Mouse (Mus musculus) spleen, postnatal 36 days (tissue): ENCODE measurements at regions not wholly inside any gene's neighbourhood (a gene's known extent, or its start where the extent isn't known, plus 50 kb on each side); places are given as distances from the start of the nearest gene placed in this dataset.

Experiments used
- DNase-seq, 2 experiments: peaks; one replicate each; pipeline ENCODE4 v3.0.0; 2022; ENCODE audit warnings: low spot score in 2 of 2, mixed read lengths in 1 of 2

GRCm38 (mm10) chr2:48619042-48619441 lies 194.9 kb upstream of the Acvr2a start:
- no peak for DNase-seq

DNA sequence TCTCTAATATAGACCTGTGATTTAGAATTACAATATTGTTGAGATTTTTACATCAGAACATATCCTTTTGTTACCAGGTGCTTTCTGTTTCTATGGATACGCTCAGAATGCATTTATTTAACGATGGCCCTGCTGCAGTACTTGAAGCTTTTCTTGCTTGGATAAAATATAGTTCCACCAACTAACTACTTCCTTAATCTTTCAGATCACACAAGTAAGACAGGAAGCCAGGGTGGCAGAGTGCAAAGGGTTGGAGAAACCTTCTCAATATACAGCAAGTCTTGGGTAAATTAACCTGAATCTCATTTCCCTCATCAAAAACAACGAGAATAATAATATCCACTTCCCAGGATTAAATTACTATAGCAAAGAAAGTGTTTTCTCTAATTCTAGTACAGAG lies 193.1 kb upstream of the Acvr2a start:
- DNase-seq: no peak

- DNase-seq: no peak
Measured at GRCm38 (mm10) chr2:48622316-48622715, 191.6 kb upstream of the Acvr2a start.

- DNase-seq: no peak
Measured at GRCm38 (mm10) chr2:48624040-48624439, 189.9 kb upstream of the Acvr2a start.

DNA sequence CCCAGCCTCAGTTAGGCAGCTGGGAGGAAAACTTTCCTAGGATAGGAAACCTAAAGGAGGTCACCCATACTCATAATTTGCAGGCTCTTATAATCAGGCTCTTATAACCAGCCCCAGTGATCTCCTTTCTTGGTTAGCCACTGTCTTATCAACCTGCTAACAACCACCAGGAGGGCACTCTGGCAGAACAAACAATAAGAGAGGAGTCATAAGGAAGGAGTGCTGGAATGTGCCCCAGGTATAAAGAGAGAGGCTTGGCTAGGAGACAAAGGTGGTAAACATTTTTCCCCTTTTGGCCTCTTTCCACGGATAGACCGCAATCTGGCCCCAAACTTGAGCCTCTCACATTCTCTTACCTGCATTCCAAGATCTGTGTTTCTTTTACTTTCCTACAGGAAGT lies 189.4 kb upstream of the Acvr2a start:
- DNase-seq: no peak

GRCm38 (mm10) chr2:48627011-48627410 lies 186.9 kb upstream of the Acvr2a start:
- DNase-seq: no peak

GRCm38 (mm10) chr2:48629106-48630050 lies 184.5 kb upstream of the Acvr2a start:
- no peak for DNase-seq

DNA sequence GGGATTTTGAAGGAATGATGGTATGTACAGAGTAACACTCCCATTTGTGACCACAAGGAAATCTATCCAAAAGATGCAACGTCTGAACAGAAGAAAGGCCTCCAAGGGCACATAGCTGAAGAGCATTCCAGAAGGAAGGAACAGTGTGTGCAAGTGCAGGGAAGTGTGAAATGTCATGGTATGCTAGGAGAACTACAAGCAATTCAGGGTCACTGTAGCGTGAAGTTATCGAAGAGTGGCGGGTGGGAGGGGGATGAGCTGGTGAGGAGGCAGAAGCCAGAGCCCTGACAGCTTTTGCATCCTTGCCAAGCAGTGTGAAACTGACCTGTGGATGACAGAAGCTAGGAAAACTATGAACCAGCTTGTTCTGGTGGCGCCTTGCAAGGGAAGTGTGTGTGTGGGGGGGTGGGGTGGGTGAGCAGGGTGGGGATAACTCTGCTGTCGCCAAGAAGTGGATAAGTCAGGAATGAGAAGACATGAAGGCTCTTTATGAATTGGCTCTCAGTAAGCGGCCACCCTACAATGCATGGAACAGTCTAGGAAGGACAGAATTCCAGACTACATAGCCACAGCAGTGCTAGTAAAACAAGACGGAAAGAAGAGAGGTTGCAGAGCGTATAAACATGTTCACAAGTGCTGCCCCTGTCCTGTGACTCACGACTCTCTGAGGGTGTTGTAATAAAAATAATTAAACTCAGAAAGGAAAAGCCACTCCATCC lies 179.3 kb upstream of the Acvr2a start:
- DNase-seq: no peak

- no peak for DNase-seq
Measured at GRCm38 (mm10) chr2:48636108-48636507, 177.8 kb upstream of the Acvr2a start.

DNA sequence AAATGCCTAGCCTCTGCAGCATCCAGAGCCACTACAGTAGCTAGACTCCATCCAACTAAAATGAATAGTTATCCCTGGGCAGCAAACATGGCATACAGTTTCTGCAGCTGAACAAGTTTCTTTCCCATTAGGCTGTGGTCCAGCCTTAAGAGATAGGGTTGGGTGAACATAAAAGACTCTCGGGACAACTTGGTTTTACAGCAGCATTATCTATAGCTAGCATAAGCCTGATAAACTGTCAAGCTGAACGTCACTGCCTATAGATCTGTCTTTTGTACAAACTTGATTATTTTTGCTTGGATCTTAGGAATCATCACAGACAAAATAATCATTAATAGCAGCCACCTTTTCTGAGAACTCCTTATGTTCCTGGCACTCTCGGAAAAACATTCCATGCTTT lies 169.8 kb upstream of the Acvr2a start:
- no peak for DNase-seq

DNA sequence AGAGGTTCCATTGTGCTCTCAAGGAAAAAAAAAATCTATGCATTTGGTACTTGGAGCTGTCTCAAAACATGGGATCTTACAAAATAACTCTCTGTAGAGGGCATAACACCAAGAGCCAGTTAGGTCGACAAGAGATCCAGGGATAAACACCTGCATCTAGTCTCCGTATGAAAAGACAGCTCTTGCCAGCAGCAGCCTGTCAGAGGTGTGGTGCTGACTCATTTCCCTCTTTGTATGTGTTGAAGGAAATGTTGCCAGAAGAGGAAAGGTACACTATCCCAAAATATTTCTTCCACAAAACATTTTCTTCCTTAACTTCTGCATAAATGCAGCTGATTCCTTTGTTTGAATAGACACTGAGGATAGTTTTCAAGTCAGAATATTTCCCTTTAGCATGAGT lies 163.6 kb upstream of the Acvr2a start:
- no peak for DNase-seq

GRCm38 (mm10) chr2:48661222-48661621 lies 152.7 kb upstream of the Acvr2a start:
- no peak for DNase-seq

- no peak for DNase-seq
Measured at GRCm38 (mm10) chr2:48665103-48665502, 148.8 kb upstream of the Acvr2a start.

- no peak for DNase-seq
Measured at GRCm38 (mm10) chr2:48689098-48689497, 124.8 kb upstream of the Acvr2a start.

DNA sequence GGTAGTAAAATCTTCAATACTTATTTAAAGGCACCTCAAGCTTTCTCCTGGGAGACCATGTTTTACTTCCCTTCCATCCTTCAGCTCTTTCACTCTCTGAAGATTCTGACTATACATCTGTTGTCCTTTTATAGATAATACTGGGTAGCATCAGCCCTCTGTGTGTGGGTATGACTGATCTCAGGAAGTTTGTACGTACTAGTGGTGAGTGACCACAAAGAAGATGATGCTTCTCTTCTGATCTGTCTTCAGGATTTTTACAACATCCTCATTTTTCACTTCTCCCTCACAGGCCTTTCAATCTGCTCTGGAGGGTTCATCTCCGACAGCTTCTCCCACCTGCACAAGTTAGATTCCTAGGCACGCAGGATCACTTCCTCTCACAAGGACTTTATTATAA lies 119.4 kb upstream of the Acvr2a start:
- DNase-seq: no peak

GRCm38 (mm10) chr2:48700886-48701285 lies 113.0 kb upstream of the Acvr2a start:
- no peak for DNase-seq

- no peak for DNase-seq
Measured at GRCm38 (mm10) chr2:48705103-48705804, 108.7 kb upstream of the Acvr2a start.

- no peak for DNase-seq
Measured at GRCm38 (mm10) chr2:48705805-48706150, 108.1 kb upstream of the Acvr2a start.

DNA sequence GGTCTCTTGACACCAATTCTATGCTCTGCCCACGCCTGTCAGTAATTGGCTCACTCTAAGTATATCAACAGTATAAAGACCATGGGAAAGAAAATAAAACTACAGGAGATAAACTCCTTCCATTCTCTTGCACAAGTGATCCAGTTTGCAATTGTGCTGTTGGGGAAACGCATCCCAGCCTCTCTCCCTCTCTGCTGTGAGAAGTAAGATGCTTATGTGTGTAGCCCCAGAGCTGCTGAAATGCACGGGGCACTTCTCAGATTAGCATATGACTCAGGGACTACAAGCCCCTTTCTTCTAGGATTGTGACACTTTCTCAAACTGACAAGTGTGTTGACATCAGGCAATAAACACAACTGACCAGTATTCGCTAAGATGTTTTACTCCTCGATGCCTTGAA lies 107.7 kb upstream of the Acvr2a start:
- DNase-seq: no peak

GRCm38 (mm10) chr2:48716206-48716605 lies 97.7 kb upstream of the Acvr2a start:
- peak in 1 of 2 experiments; percentile 4 for DNase-seq

GRCm38 (mm10) chr2:48717770-48718169 lies 96.1 kb upstream of the Acvr2a start:
- DNase-seq: no peak

GRCm38 (mm10) chr2:48718261-48718660 lies 95.6 kb upstream of the Acvr2a start:
- DNase-seq: no peak
